Mouse (Mus musculus) heart, postnatal 0 days (tissue): Measurements from ENCODE around the gene Tnfsf11. TPM values are rescaled to one million over a fixed set of nuclear protein-coding genes. Genes with fewer than 3 reads are reported as not detected.

Experiments
- ATAC-seq: fragments of 200-750 bp; cut with Nextera tagmentation; 2 replicates; pipeline ENCODE4 v1.8.0; 2017; ENCODE audit warnings: low read depth, moderate number of reproducible peaks, moderate library complexity; ENCODE audit not compliant: insufficient read depth
- DNase-seq: peaks from one replicate; pipeline ENCODE4 v3.0.0-alpha.2; 2016; ENCODE audit warnings: low spot score
- H3K27ac ChIP-seq: fragments of 300-500 bp; sonication (generic); 2 replicates; pipeline ENCODE4 v1.5.1; 2014; ENCODE audit warnings: low read depth, mild to moderate bottlenecking
- H3K27me3 ChIP-seq: fragments of 300-500 bp; sonication (generic); 2 replicates; pipeline ENCODE4 v1.6.1; 2014; ENCODE audit warnings: low read length, mixed read lengths; ENCODE audit not compliant: control insufficient read depth, insufficient read depth
- H3K36me3 ChIP-seq: fragments of 300-500 bp; sonication (generic); replicated peaks from 2 replicates; pipeline ENCODE4 v1.6.1; 2014; ENCODE audit warnings: low read length, mixed read lengths; ENCODE audit not compliant: control insufficient read depth, insufficient read depth
- H3K4me1 ChIP-seq: fragments of 300-500 bp; sonication (generic); 2 replicates; pipeline ENCODE4 v1.6.1; 2014; ENCODE audit warnings: antibody characterized with exemption; ENCODE audit not compliant: control insufficient read depth, insufficient read depth
- H3K4me2 ChIP-seq: fragments of 300-500 bp; sonication (generic); 2 replicates; pipeline ENCODE4 v1.6.1; 2014; ENCODE audit warnings: low read depth, mild to moderate bottlenecking, low read length, moderate library complexity
- H3K4me3 ChIP-seq: fragments of 300-500 bp; sonication (generic); 2 replicates; pipeline ENCODE4 v1.5.1; 2014; ENCODE audit warnings: low read depth, low read length
- H3K9ac ChIP-seq: fragments of 300-500 bp; sonication (generic); replicated peaks from 2 replicates; pipeline ENCODE4 v1.6.1; 2014; ENCODE audit warnings: low read depth, low read length, mixed read lengths
- H3K9me3 ChIP-seq: fragments of 300-500 bp; sonication (generic); replicated peaks from 2 replicates; pipeline ENCODE4 v1.6.1; 2016; ENCODE audit warnings: low read length; ENCODE audit not compliant: control insufficient read depth
- CTCF ChIP-seq: IDR thresholded peaks from 2 replicates; pipeline ENCODE4 v1.5.1; 2016; ENCODE audit warnings: antibody characterized with exemption, control low read depth, low read depth
- EP300 ChIP-seq: IDR thresholded peaks from 2 replicates; pipeline ENCODE4 v1.6.1; 2016; ENCODE audit warnings: antibody characterized with exemption, low read depth
- WGBS: fragments of 180-500 bp; shearing (Covaris S2); extraction: QIAGEN DNeasy Blood & Tissue Kit; methylation state at CpG from one replicate; pipeline ENCODE4 v1.1.7; 2014; 5-methylcytosine and 5-hydroxymethylcytosine counted together
- polyA plus RNA-seq: library from polyadenylated mRNA; unstranded; fragments of >200 nt; fragmentation: Nextera tagmentation; extraction: Ambion mirVana; gene quantifications from 2 replicates; pipeline ENCODE4 v1.2.1, GENCODE M21; 2015
- total RNA-seq: library from RNA; depleted of rRNA; stranded (reverse); fragments of >200 nt; gene quantifications from 2 replicates; pipeline ENCODE4 v1.2.3, GENCODE M21; 2014; ENCODE audit warnings: low replicate concordance; rRNA removed

Tnfsf11 gene
- 0.23 TPM in 1 of 2 replicates, not detected in the other for total RNA-seq
- 0.05 and 0.07 TPM in 2 replicates for polyA plus RNA-seq

DNA sequence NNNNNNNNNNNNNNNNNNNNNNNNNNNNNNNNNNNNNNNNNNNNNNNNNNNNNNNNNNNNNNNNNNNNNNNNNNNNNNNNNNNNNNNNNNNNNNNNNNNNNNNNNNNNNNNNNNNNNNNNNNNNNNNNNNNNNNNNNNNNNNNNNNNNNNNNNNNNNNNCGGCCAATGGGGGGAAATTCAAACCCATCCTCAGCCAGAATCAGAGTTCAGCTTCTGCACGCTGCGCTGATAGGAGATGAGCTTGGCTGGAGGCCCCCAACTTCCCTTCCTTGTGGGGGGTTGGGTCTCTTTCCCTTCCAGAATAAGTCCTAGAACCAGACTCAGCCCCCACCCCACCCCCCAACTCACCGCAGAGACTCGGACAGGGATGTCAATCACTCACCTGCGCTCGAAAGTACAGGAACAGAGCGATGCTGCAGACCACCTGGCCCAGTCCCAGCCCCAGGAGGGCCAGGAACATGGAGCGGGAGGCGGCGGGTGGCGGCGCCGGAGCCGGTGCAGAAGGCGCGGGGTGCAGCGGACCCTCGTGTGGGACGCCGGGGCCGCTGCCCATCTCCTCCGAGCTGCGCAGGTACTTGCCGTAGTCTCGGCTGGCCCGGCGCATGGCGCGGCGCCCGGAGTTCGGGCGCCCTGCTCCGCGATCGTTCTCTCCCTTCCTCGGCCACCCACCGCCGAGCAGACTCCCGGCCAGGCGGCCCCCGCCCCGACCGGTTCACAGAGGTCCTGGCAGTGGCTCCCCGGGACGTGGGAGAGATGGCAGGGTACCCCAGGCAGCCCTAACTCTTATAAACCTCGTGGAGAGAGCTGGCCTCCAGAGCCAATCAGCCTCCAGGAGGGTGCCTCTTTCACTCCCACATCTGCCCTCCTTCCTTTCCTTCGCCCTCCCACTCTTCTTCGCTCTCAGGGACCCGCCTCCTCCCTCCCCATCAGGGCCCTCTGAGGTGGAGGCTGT lies at the start of gene Tnfsf11:
Gene Tnfsf11 (minus strand): TSS at position 758 of the 952 bp plus-strand sequence.
- H3K4me3 ChIP-seq, result peak within 1 kb of the TSS; percentile 49
- DNase-seq (no peak), ATAC-seq (no peak)
- H3K27me3 ChIP-seq, result peaks cover 30% of the 10 kb centered on the region
- no peak within 1 kb of the TSS for H3K27ac ChIP-seq
- 1% methylated on average over 48 of the region's 51 CpGs for WGBS
- 0 out of 2 replicates have a peak within 1 kb of the TSS, but pooled peaks have one; percentile 9 for H3K9ac ChIP-seq
- no peaks in the 10 kb centered on the region for H3K9me3 ChIP-seq
- H3K4me1 ChIP-seq, result 0 out of 2 replicates have a peak, but pooled peaks cover 3% of the 10 kb centered on the region
- no peak for TF ChIP-seq EP300
- no peak for TF ChIP-seq CTCF
- peak within 1 kb of the TSS; percentile 74 for H3K4me2 ChIP-seq
- H3K36me3 ChIP-seq, result no peaks in the 10 kb centered on the region

DNA sequence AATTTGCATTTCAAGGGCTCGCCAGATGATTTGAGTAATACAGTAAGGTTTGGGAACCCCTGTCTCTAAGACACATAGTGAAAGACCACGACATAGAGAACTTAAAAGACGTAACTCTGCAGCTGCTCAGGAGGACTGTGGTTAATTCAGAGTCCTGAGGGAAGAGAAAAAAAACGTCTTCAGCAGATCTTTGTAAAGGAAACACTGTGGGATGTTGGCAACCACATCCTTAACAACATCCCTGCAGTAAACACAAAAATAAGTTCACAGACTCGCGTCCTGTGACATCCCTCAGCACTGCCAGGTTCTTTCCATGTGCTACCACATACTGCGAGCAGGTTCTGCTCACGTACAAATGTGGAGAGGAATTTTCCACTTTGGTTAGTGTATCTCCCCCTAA lies 48.9 kb upstream of the Tnfsf11 start:
- no peaks in the 10 kb centered on the region for H3K9me3 ChIP-seq
- no peaks in the 10 kb centered on the region for H3K27me3 ChIP-seq
- no peak overlapping the region for H3K4me3 ChIP-seq
- no peak for DNase-seq
- no peaks in the 10 kb centered on the region for H3K4me1 ChIP-seq
- no peak overlapping the region for H3K4me2 ChIP-seq
- no peaks in the 10 kb centered on the region for H3K36me3 ChIP-seq
- no peak overlapping the region for H3K9ac ChIP-seq
- WGBS, result 55% methylated on average over 8 of the region's 8 CpGs
- no peak for TF ChIP-seq EP300
- TF ChIP-seq CTCF, result no peak
- peak overlapping the region; percentile 2; the same call in 1 of the 2 replicates for H3K27ac ChIP-seq
- ATAC-seq, result no peak

DNA sequence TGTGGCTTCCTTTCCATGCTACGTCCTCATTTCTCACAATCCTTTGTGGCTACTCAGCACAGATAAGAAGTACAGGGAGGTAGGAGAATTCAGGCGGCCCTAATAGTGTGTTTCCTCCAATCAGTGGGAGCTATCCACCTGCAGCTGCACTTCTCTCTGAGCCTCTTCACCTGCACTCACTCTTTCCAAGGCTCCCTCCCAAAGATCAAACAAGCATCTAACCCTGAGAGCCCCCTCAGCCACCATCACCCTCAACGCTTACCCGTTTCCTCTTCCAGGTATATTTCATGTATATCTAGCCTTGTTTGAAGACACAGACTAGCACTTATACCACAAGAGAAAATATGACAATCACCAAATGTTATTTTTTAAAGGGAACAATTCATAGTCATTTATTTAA lies 47.5 kb upstream of the Tnfsf11 start:
- Histone ChIP-seq H3K4me2 (no peak overlapping the region), H3K27me3 (no peaks in the 10 kb centered on the region), H3K4me3 (no peak overlapping the region), H3K27ac (no peak overlapping the region), H3K9me3 (no peaks in the 10 kb centered on the region), H3K9ac (no peak overlapping the region), H3K36me3 (no peaks in the 10 kb centered on the region), H3K4me1 (no peaks in the 10 kb centered on the region)
- TF ChIP-seq EP300, result no peak
- DNase-seq (no peak), ATAC-seq (no peak)
- WGBS, result 60% methylated on average over 4 of the region's 4 CpGs

DNA sequence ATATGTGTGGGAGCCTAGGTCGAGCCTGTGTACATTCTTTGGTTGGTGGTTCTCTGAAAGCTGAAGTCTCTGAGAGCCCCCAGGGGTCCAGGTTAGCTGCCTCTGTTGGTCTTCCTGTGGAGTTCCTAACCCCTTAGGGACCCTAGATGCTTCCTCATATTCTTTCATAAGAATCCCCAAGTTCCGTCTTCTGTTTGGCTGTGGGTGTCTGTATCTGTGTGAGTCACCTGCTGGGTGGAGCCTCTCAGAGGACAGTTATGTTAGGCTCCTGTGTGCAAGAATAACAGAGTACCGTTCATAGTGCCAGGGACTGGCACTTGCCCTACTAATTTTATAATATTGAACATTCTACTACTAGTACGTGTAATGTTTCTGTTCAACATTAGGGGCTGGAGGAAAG lies 45.0 kb upstream of the Tnfsf11 start:
- Histone ChIP-seq H3K36me3 (no peaks in the 10 kb centered on the region), H3K27ac (no peak overlapping the region), H3K9ac (no peak overlapping the region), H3K4me1 (no peaks in the 10 kb centered on the region), H3K4me3 (no peak overlapping the region), H3K4me2 (no peak overlapping the region), H3K9me3 (no peaks in the 10 kb centered on the region), H3K27me3 (no peaks in the 10 kb centered on the region)
- WGBS, result 51% methylated on average over 4 of the region's 4 CpGs
- DNase-seq, result no peak
- no peak for TF ChIP-seq CTCF
- no peak for TF ChIP-seq EP300
- ATAC-seq, result no peak

DNA sequence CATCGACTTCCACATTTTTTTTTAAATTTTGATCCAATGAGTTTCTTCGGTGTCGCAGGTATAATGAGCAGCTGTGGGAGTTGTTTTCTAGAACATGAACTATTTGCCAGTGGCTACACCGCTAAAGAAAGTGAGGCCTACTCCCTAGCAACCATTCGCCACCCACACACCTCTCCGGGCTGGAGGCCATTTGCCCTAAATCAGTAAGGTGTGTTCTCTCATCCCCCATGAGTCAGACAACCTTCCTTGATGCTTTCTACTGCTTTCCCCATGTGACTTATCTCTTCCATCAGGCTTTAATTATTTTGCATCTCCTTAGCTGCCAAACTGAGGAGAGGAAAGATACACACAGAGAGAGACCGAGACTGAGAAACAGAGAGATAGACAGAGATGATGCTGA lies 43.7 kb upstream of the Tnfsf11 start:
- TF ChIP-seq CTCF (no peak), EP300 (no peak)
- no peak overlapping the region for H3K9ac ChIP-seq
- H3K4me2 ChIP-seq, result no peak overlapping the region
- 88% methylated on average over 7 of the region's 7 CpGs for WGBS
- H3K9me3 ChIP-seq, result no peaks in the 10 kb centered on the region
- no peak overlapping the region for H3K4me3 ChIP-seq
- H3K36me3 ChIP-seq, result no peaks in the 10 kb centered on the region
- no peak for ATAC-seq
- no peak overlapping the region for H3K27ac ChIP-seq
- no peaks in the 10 kb centered on the region for H3K27me3 ChIP-seq
- H3K4me1 ChIP-seq, result no peaks in the 10 kb centered on the region
- no peak for DNase-seq
